Mouse (Mus musculus): ENCODE measurements around the gene Stac3. TPM values are rescaled to one million over a fixed set of nuclear protein-coding genes. Genes with fewer than 3 reads are reported as not detected.
A peak's percentile ranks its signal among the peaks of the same experiment; 100 is the strongest.

Gene Stac3
- polyA plus RNA-seq, 1 experiment from 2014 or later = 2.4 TPM

GRCm38 (mm10) chr10:127488856-127489255 lies 12.6 kb upstream of the Stac3 start:
- 87% methylated on average over 7 of the region's 7 CpGs for WGBS
- H3K27ac ChIP-seq = no peak overlapping the region
- ATAC-seq (replicated peaks) = no peak
- H3K4me3 ChIP-seq = no peak overlapping the region
- peaks cover 9% of the 10 kb centered on the region; the same call in 1 of the 2 replicates for H3K4me1 ChIP-seq
- H3K9ac ChIP-seq = no peak overlapping the region
- no peak overlapping the region for H3K4me2 ChIP-seq
- no peaks in the 10 kb centered on the region for H3K27me3 ChIP-seq (replicated peaks)
- no peaks in the 10 kb centered on the region for H3K9me3 ChIP-seq
- peaks cover 24% of the 10 kb centered on the region for H3K36me3 ChIP-seq (replicated peaks)

GRCm38 (mm10) chr10:127490160-127491127 lies 11.0 kb upstream of the Stac3 start:
- no peak overlapping the region for H3K9ac ChIP-seq
- H3K4me1 ChIP-seq = peaks cover 9% of the 10 kb centered on the region; the same call in 1 of the 2 replicates
- no peaks in the 10 kb centered on the region for H3K9me3 ChIP-seq
- peaks cover 23% of the 10 kb centered on the region for H3K36me3 ChIP-seq (replicated peaks)
- ATAC-seq (replicated peaks) = peak; percentile 27; the same call in 1 of the 2 replicates
- H3K4me3 ChIP-seq = no peak overlapping the region
- H3K27ac ChIP-seq = peak overlapping the region; percentile 65
- H3K27me3 ChIP-seq (replicated peaks) = no peaks in the 10 kb centered on the region
- H3K4me2 ChIP-seq = no peak overlapping the region
- WGBS = 72% methylated on average over 18 of the region's 18 CpGs

GRCm38 (mm10) chr10:127491128-127491512 lies 10.4 kb upstream of the Stac3 start:
- H3K4me1 ChIP-seq = peaks cover 9% of the 10 kb centered on the region; the same call in 1 of the 2 replicates
- ATAC-seq (replicated peaks) = no peak; the same call in 1 of the 2 replicates
- no peak overlapping the region for H3K9ac ChIP-seq
- WGBS = 58% methylated on average over 8 of the region's 8 CpGs
- peak overlapping the region; percentile 65 for H3K27ac ChIP-seq
- H3K9me3 ChIP-seq = no peaks in the 10 kb centered on the region
- H3K4me2 ChIP-seq = no peak overlapping the region
- H3K36me3 ChIP-seq (replicated peaks) = peaks cover 25% of the 10 kb centered on the region
- H3K27me3 ChIP-seq (replicated peaks) = no peaks in the 10 kb centered on the region
- H3K4me3 ChIP-seq = no peak overlapping the region

GRCm38 (mm10) chr10:127492118-127492517 lies 9.4 kb upstream of the Stac3 start:
- H3K4me3 ChIP-seq = no peak overlapping the region
- H3K27ac ChIP-seq = no peak overlapping the region
- no peak overlapping the region for H3K9ac ChIP-seq
- WGBS = 86% methylated on average over 3 of the region's 3 CpGs
- H3K36me3 ChIP-seq (replicated peaks) = peaks cover 28% of the 10 kb centered on the region
- ATAC-seq (replicated peaks) = no peak
- H3K4me2 ChIP-seq = no peak overlapping the region
- H3K27me3 ChIP-seq (replicated peaks) = no peaks in the 10 kb centered on the region
- no peaks in the 10 kb centered on the region for H3K9me3 ChIP-seq
- H3K4me1 ChIP-seq = peaks cover 9% of the 10 kb centered on the region; the same call in 1 of the 2 replicates

- peaks cover 46% of the 10 kb centered on the region for H3K36me3 ChIP-seq (replicated peaks)
- no peak overlapping the region for H3K27ac ChIP-seq
- H3K4me3 ChIP-seq = no peak overlapping the region
- no peak overlapping the region for H3K4me2 ChIP-seq
- WGBS = 97% methylated on average over 3 of the region's 3 CpGs
- no peaks in the 10 kb centered on the region for H3K27me3 ChIP-seq (replicated peaks)
- peaks cover 2% of the 10 kb centered on the region; the same call in 1 of the 2 replicates for H3K4me1 ChIP-seq
- H3K9ac ChIP-seq = no peak overlapping the region
- ATAC-seq (replicated peaks) = no peak
- no peaks in the 10 kb centered on the region for H3K9me3 ChIP-seq
Measured at GRCm38 (mm10) chr10:127496156-127496555, 5.3 kb upstream of the Stac3 start.

- H3K9me3 ChIP-seq = no peaks in the 10 kb centered on the region
- no peaks in the 10 kb centered on the region for H3K27me3 ChIP-seq (replicated peaks)
- H3K4me1 ChIP-seq = no peaks in the 10 kb centered on the region
- no peak overlapping the region for H3K9ac ChIP-seq
- no peak overlapping the region for H3K4me3 ChIP-seq
- H3K4me2 ChIP-seq = no peak overlapping the region
- H3K27ac ChIP-seq = no peak overlapping the region
- H3K36me3 ChIP-seq (replicated peaks) = peaks cover 35% of the 10 kb centered on the region
- WGBS = 91% methylated on average over 5 of the region's 5 CpGs
- ATAC-seq (replicated peaks) = no peak
Measured at GRCm38 (mm10) chr10:127499516-127499915, 2.0 kb upstream of the Stac3 start.

GRCm38 (mm10) chr10:127500042-127500441 lies 1.4 kb upstream of the Stac3 start:
- no peak overlapping the region for H3K4me3 ChIP-seq
- no peak overlapping the region for H3K4me2 ChIP-seq
- no peaks in the 10 kb centered on the region for H3K4me1 ChIP-seq
- H3K36me3 ChIP-seq (replicated peaks) = peaks cover 32% of the 10 kb centered on the region
- WGBS = 88% methylated on average over 4 of the region's 4 CpGs
- H3K27me3 ChIP-seq (replicated peaks) = no peaks in the 10 kb centered on the region
- H3K27ac ChIP-seq = no peak overlapping the region
- no peak for ATAC-seq (replicated peaks)
- H3K9ac ChIP-seq = no peak overlapping the region
- H3K9me3 ChIP-seq = no peaks in the 10 kb centered on the region

- ATAC-seq (replicated peaks) = no peak
- H3K4me3 ChIP-seq = no peak overlapping the region
- H3K27me3 ChIP-seq (replicated peaks) = peaks cover 6% of the 10 kb centered on the region; the same call in 1 of the 2 replicates
- no peaks in the 10 kb centered on the region for H3K9me3 ChIP-seq
- peaks cover 54% of the 10 kb centered on the region for H3K4me1 ChIP-seq
- 3% methylated on average over 15 of the region's 15 CpGs for WGBS
- peak overlapping the region; percentile 93 for H3K4me2 ChIP-seq
- no peaks in the 10 kb centered on the region for H3K36me3 ChIP-seq (replicated peaks)
- peak overlapping the region; percentile 97; the same call in 1 of the 2 replicates for H3K27ac ChIP-seq
- H3K9ac ChIP-seq = no peak overlapping the region
Measured at GRCm38 (mm10) chr10:127508239-127508638, 6.8 kb downstream of the Stac3 start.

GRCm38 (mm10) chr10:127509051-127509836 lies 7.8 kb downstream of the Stac3 start:
- Histone ChIP-seq H3K27me3 (replicated peaks) (peaks cover 6% of the 10 kb centered on the region; the same call in 1 of the 2 replicates), H3K27ac (peak overlapping the region; percentile 97), H3K4me1 (peaks cover 64% of the 10 kb centered on the region), H3K9ac (peak overlapping the region; percentile 48), H3K4me2 (peak overlapping the region; percentile 93), H3K4me3 (peak overlapping the region; percentile 41), H3K9me3 (no peaks in the 10 kb centered on the region), H3K36me3 (replicated peaks) (no peaks in the 10 kb centered on the region)
- WGBS = under 1% methylated on average over 35 of the region's 35 CpGs
- peak; percentile 69 for ATAC-seq (replicated peaks)

- H3K4me1 ChIP-seq = peaks cover 69% of the 10 kb centered on the region
- peak overlapping the region; percentile 48 for H3K9ac ChIP-seq
- no peaks in the 10 kb centered on the region for H3K9me3 ChIP-seq
- peak overlapping the region; percentile 97 for H3K27ac ChIP-seq
- no peaks in the 10 kb centered on the region for H3K36me3 ChIP-seq (replicated peaks)
- peaks cover 10% of the 10 kb centered on the region; the same call in 1 of the 2 replicates for H3K27me3 ChIP-seq (replicated peaks)
- ATAC-seq (replicated peaks) = no peak
- H3K4me3 ChIP-seq = peak overlapping the region; percentile 41
- H3K4me2 ChIP-seq = peak overlapping the region; percentile 93
- 4% methylated on average over 17 of the region's 17 CpGs for whole genome bisulfite sequencing
Measured at GRCm38 (mm10) chr10:127509837-127510701, 8.6 kb downstream of the Stac3 start.

GRCm38 (mm10) chr10:127510895-127511617 lies 9.6 kb downstream of the Stac3 start:
- Histone ChIP-seq H3K9ac (peak overlapping the region; percentile 69), H3K4me2 (peak overlapping the region; percentile 93), H3K27me3 (replicated peaks) (peaks cover 16% of the 10 kb centered on the region; the same call in 1 of the 2 replicates), H3K9me3 (no peaks in the 10 kb centered on the region), H3K4me1 (peaks cover 79% of the 10 kb centered on the region), H3K36me3 (replicated peaks) (no peaks in the 10 kb centered on the region), H3K4me3 (peak overlapping the region; percentile 45), H3K27ac (peak overlapping the region; percentile 97)
- WGBS = 6% methylated on average over 11 of the region's 11 CpGs
- ATAC-seq (replicated peaks) = no peak
